Mouse (Mus musculus): Measurements from ENCODE around the gene Gm42791. TPM values are rescaled to one million over a fixed set of nuclear protein-coding genes. Genes with fewer than 3 reads are reported as not detected.

The Gm42791 gene
- polyA plus RNA-seq (2012; rRNA removed) (not detected in 2 replicates), polyA plus RNA-seq (2014; fragmentation: Nextera tagmentation; extraction: Ambion mirVana) (1.0 TPM in 1 of 2 replicates, not detected in the other)

- Histone ChIP-seq H3K27me3 (ENCODE audit: control insufficient read depth, insufficient read depth, low read length) (no peaks in the 10 kb centered on the region), H3K36me3 (replicated peaks; ENCODE audit: control insufficient read depth, insufficient read depth, low read depth) (no peaks in the 10 kb centered on the region), H3K4me1 (replicated peaks; ENCODE audit: control insufficient read depth in 2 of 2, insufficient read depth in 2 of 2, low read length in 1 of 2) (peaks cover 0 to 9% of the 10 kb centered on the region in 2 experiments; a peak in 3 of 4 replicates), H3K9ac (replicated peaks) (peak within 1 kb of the TSS; percentile 65), H3K4me2 (ENCODE audit: low read depth) (peak within 1 kb of the TSS; percentile 80), H3K27ac (peak within 1 kb of the TSS; percentile 50), H3K4me3 (ENCODE audit: insufficient read depth in 1 of 2, low read depth in 2 of 2, low read length in 2 of 2) (peak within 1 kb of the TSS; percentile 53 to 60), H3K9me3 (ENCODE audit: control insufficient read depth, low read length) (no peaks in the 10 kb centered on the region)
- WGBS (ENCODE audit: insufficient replicate concordance) = 2% methylated on average over 33 of the region's 33 CpGs
- no peak for TF ChIP-seq CTCF (IDR thresholded peaks at IDR 0.05; ENCODE audit: low read depth)
- TF ChIP-seq EP300 (IDR thresholded peaks at IDR 0.05; ENCODE audit: low read depth) = no peak
- peak; percentile 56 to 67 (median 62) for DNase-seq (ENCODE audit: low read depth in 3 of 3, low spot score in 3 of 3)
- peak; percentile 76 for ATAC-seq (ENCODE audit: insufficient read depth)
These were observed at the start of gene Gm42791 for GRCm38 (mm10) chr5:148994706-148995414. TSS of gene Gm42791 (minus strand) at chr5:148995147.

GRCm38 (mm10) chr5:149044067-149044466, 49.1 kb upstream of the Gm42791 start:
- no peak overlapping the region for H3K9ac ChIP-seq (replicated peaks)
- H3K9me3 ChIP-seq (ENCODE audit: control insufficient read depth, low read length) = no peaks in the 10 kb centered on the region
- DNase-seq (ENCODE audit: low read depth in 3 of 3, low spot score in 3 of 3) (no peak), ATAC-seq (ENCODE audit: insufficient read depth) (peak; percentile 34; the same call in 1 of the 2 replicates)
- H3K4me2 ChIP-seq (ENCODE audit: low read depth) = no peak overlapping the region
- TF ChIP-seq CTCF (IDR thresholded peaks at IDR 0.05; ENCODE audit: low read depth) (no peak), EP300 (IDR thresholded peaks at IDR 0.05; ENCODE audit: low read depth) (no peak)
- H3K4me1 ChIP-seq (replicated peaks; ENCODE audit: control insufficient read depth in 2 of 2, insufficient read depth in 2 of 2, low read length in 1 of 2) = no peaks in the 10 kb centered on the region
- H3K27ac ChIP-seq = no peak overlapping the region
- H3K36me3 ChIP-seq (replicated peaks; ENCODE audit: control insufficient read depth, insufficient read depth, low read depth) = peaks cover 20% of the 10 kb centered on the region
- no peak overlapping the region for H3K4me3 ChIP-seq (ENCODE audit: insufficient read depth in 1 of 2, low read depth in 2 of 2, low read length in 2 of 2)
- no peaks in the 10 kb centered on the region for H3K27me3 ChIP-seq (ENCODE audit: control insufficient read depth, insufficient read depth, low read length)
- WGBS (ENCODE audit: insufficient replicate concordance) = 78% methylated on average over 4 of the region's 4 CpGs

GRCm38 (mm10) chr5:149043240-149043639, 48.3 kb upstream of the Gm42791 start:
- no peak overlapping the region for H3K4me3 ChIP-seq (ENCODE audit: insufficient read depth in 1 of 2, low read depth in 2 of 2, low read length in 2 of 2)
- WGBS (ENCODE audit: insufficient replicate concordance) = 76% methylated on average over 6 of the region's 6 CpGs
- no peak overlapping the region for H3K27ac ChIP-seq
- H3K4me1 ChIP-seq (replicated peaks; ENCODE audit: control insufficient read depth in 2 of 2, insufficient read depth in 2 of 2, low read length in 1 of 2) = no peaks in the 10 kb centered on the region
- no peaks in the 10 kb centered on the region for H3K9me3 ChIP-seq (ENCODE audit: control insufficient read depth, low read length)
- no peaks in the 10 kb centered on the region for H3K27me3 ChIP-seq (ENCODE audit: control insufficient read depth, insufficient read depth, low read length)
- DNase-seq (ENCODE audit: low read depth in 3 of 3, low spot score in 3 of 3) (no peak), ATAC-seq (ENCODE audit: insufficient read depth) (no peak)
- no peak overlapping the region for H3K9ac ChIP-seq (replicated peaks)
- H3K36me3 ChIP-seq (replicated peaks; ENCODE audit: control insufficient read depth, insufficient read depth, low read depth) = peaks cover 16% of the 10 kb centered on the region
- no peak overlapping the region for H3K4me2 ChIP-seq (ENCODE audit: low read depth)
- TF ChIP-seq EP300 (IDR thresholded peaks at IDR 0.05; ENCODE audit: low read depth) = no peak
- no peak for TF ChIP-seq CTCF (IDR thresholded peaks at IDR 0.05; ENCODE audit: low read depth)

GRCm38 (mm10) chr5:149039825-149040224, 44.9 kb upstream of the Gm42791 start:
- DNase-seq (ENCODE audit: low read depth in 3 of 3, low spot score in 3 of 3) = no peak
- H3K4me3 ChIP-seq (ENCODE audit: insufficient read depth in 1 of 2, low read depth in 2 of 2, low read length in 2 of 2) = no peak overlapping the region

GRCm38 (mm10) chr5:149037729-149038128, 42.8 kb upstream of the Gm42791 start:
- Histone ChIP-seq H3K27me3 (ENCODE audit: control insufficient read depth, insufficient read depth, low read length) (no peaks in the 10 kb centered on the region), H3K36me3 (replicated peaks; ENCODE audit: control insufficient read depth, insufficient read depth, low read depth) (no peaks in the 10 kb centered on the region), H3K27ac (no peak overlapping the region), H3K9me3 (ENCODE audit: control insufficient read depth, low read length) (no peaks in the 10 kb centered on the region), H3K4me2 (ENCODE audit: low read depth) (no peak overlapping the region), H3K4me3 (ENCODE audit: insufficient read depth in 1 of 2, low read depth in 2 of 2, low read length in 2 of 2) (no peak overlapping the region), H3K4me1 (replicated peaks; ENCODE audit: control insufficient read depth in 2 of 2, insufficient read depth in 2 of 2, low read length in 1 of 2) (no peaks in the 10 kb centered on the region), H3K9ac (replicated peaks) (no peak overlapping the region)
- TF ChIP-seq EP300 (IDR thresholded peaks at IDR 0.05; ENCODE audit: low read depth) = no peak
- no peak for TF ChIP-seq CTCF (IDR thresholded peaks at IDR 0.05; ENCODE audit: low read depth)
- WGBS (ENCODE audit: insufficient replicate concordance) = 34% methylated on average over 10 of the region's 10 CpGs
- DNase-seq (ENCODE audit: low read depth in 3 of 3, low spot score in 3 of 3) (no peak), ATAC-seq (ENCODE audit: insufficient read depth) (no peak)

More at GRCm38 (mm10) chr5:149039825-149040224, 44.9 kb upstream of the Gm42791 start:
- no peaks in the 10 kb centered on the region for H3K27me3 ChIP-seq (ENCODE audit: control insufficient read depth, insufficient read depth, low read length)
- H3K4me1 ChIP-seq (replicated peaks; ENCODE audit: control insufficient read depth in 2 of 2, insufficient read depth in 2 of 2, low read length in 1 of 2) = no peaks in the 10 kb centered on the region
- ATAC-seq (ENCODE audit: insufficient read depth) = no peak
- H3K36me3 ChIP-seq (replicated peaks; ENCODE audit: control insufficient read depth, insufficient read depth, low read depth) = no peaks in the 10 kb centered on the region
- TF ChIP-seq EP300 (IDR thresholded peaks at IDR 0.05; ENCODE audit: low read depth) (no peak), CTCF (IDR thresholded peaks at IDR 0.05; ENCODE audit: low read depth) (peak; percentile 82)
- 74% methylated on average over 5 of the region's 5 CpGs for WGBS (ENCODE audit: insufficient replicate concordance)
- no peaks in the 10 kb centered on the region for H3K9me3 ChIP-seq (ENCODE audit: control insufficient read depth, low read length)
- H3K4me2 ChIP-seq (ENCODE audit: low read depth) = no peak overlapping the region
- H3K27ac ChIP-seq = no peak overlapping the region
- no peak overlapping the region for H3K9ac ChIP-seq (replicated peaks)
